Mouse (Mus musculus) fibroblast of lung, adult 2 months (primary cell): ENCODE results near the gene Hs3st5.

ENCODE experiments used
- DNase-seq: peaks from one replicate; pipeline ENCODE4 v3.0.0-alpha.2; 2011; ENCODE audit warnings: low read depth

The Hs3st5 gene

GRCm38 (mm10) chr10:36805265-36805664, 298.7 kb downstream of the Hs3st5 start:
- DNase-seq: no peak

GRCm38 (mm10) chr10:36805788-36806187, 299.2 kb downstream of the Hs3st5 start:
- DNase-seq: no peak

- no peak for DNase-seq
Observed at GRCm38 (mm10) chr10:36807007-36807406, 300.4 kb downstream of the Hs3st5 start.

DNA sequence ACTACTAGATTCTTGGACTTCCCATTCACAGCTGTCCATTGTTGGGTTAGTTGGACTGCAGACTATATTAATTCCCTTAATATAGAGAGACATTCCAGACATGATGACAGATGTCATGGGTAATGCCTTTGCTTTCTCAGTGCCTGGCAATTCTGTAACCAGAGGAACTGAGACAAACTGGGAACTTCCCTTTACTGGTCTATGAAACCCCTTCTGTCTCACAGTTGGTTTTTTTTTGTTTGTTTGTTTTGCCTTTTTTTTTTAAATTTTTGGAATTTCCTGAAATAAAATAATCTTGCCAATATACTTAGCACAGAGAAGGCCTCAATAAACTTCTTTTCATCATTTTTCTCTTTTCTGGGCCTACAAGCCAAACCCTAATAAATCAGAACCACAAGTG, 312.3 kb downstream of the Hs3st5 start:
- no peak for DNase-seq

DNA sequence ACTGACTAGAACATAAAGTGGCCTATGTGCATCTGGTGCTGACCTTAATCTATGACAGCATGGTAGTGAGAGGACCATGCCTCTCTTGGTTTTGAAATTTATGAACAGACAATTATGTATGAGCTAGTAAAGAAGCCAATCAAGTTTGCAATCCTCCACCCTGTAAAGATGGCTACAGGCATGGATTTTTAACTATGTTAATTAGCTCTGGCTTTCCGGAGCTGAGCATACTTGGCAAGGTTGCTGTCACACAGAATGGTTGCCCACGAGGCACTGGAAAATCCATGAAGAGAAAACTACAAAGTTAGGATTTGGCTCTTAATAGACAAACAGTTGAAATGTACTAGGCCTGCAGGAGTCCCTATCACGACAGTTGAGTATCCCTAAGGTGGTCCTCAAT, 322.5 kb downstream of the Hs3st5 start:
- no peak for DNase-seq

DNA sequence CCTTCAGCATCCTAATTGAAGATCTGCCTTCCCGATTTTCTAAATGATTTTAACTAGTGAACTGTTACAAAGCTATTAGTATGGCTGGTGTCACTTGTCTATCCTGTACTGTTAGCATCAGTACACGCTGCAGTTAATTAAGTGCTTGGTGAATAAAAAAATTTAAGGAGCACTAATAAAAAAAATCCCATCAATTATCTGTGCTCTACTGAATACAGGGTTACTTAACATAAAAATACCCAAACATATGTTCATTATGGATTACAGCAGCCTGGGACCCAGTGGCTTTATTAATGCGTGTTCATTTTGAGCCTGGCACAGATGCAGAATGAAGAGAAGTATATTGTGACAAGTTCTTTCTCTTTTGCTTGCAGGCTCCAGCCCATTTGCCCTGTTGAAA, 325.6 kb downstream of the Hs3st5 start:
- DNase-seq: no peak

- no peak for DNase-seq
Observed at GRCm38 (mm10) chr10:36834224-36834623, 327.6 kb downstream of the Hs3st5 start.

GRCm38 (mm10) chr10:36835836-36836516, 329.4 kb downstream of the Hs3st5 start:
- DNase-seq: no peak

- DNase-seq: no peak
Observed at GRCm38 (mm10) chr10:36850231-36850630, 343.6 kb downstream of the Hs3st5 start.

- DNase-seq: no peak
Observed at GRCm38 (mm10) chr10:36862127-36862895, 355.7 kb downstream of the Hs3st5 start.
